Mouse (Mus musculus) heart, embryonic 14.5 days (tissue): Measurements from ENCODE around the gene Cggbp1. TPM values are rescaled to one million over a fixed set of nuclear protein-coding genes. Genes with fewer than 3 reads are reported as not detected.

Experiments used
- ATAC-seq: fragments of 200-750 bp; cut with Nextera tagmentation; 2 replicates; pipeline ENCODE4 v1.8.0; 2017; ENCODE audit warnings: low read depth, moderate TSS enrichment; ENCODE audit not compliant: insufficient number of reproducible peaks, insufficient read depth, low FRiP score
- H3K27ac ChIP-seq, 2 experiments: fragments of 200-500 bp in 1 of 2; fragments of 300-500 bp in 1 of 2; sonication (generic) in 1 of 2; replicated peaks in 1 of 2; 2 replicates each; pipeline ENCODE4 v1.5.1; 2012 to 2014; ENCODE audit warnings: low read depth in 2 of 2, low read length in 2 of 2, control low read depth in 1 of 2, mild to moderate bottlenecking in 1 of 2, mixed read lengths in 1 of 2; ENCODE audit not compliant: control insufficient read depth in 1 of 2, insufficient read depth in 1 of 2
- H3K27me3 ChIP-seq: fragments of 300-500 bp; sonication (generic); 2 replicates; pipeline ENCODE4 v1.6.1; 2014; ENCODE audit warnings: mild to moderate bottlenecking, low read length, control low read depth; ENCODE audit not compliant: control insufficient read depth, insufficient read depth
- H3K36me3 ChIP-seq: fragments of 300-500 bp; sonication (generic); 2 replicates; pipeline ENCODE4 v1.6.1; 2014; ENCODE audit warnings: mild to moderate bottlenecking, control low read depth, low read length, mixed read lengths; ENCODE audit not compliant: control insufficient read depth, insufficient read depth
- H3K4me1 ChIP-seq, 2 experiments: fragments of 200-500 bp in 1 of 2; fragments of 300-500 bp in 1 of 2; sonication (generic) in 1 of 2; 2 replicates each; pipeline ENCODE4 v1.6.1; 2012 to 2014; ENCODE audit warnings: low read length in 2 of 2, control low read depth in 1 of 2, mixed read lengths in 1 of 2; ENCODE audit not compliant: control insufficient read depth in 2 of 2, insufficient read depth in 2 of 2
- H3K4me2 ChIP-seq: fragments of 300-500 bp; sonication (generic); 2 replicates; pipeline ENCODE4 v1.6.1; 2014; ENCODE audit warnings: mild to moderate bottlenecking, low read length
- H3K4me3 ChIP-seq, 2 experiments: fragments of 200-500 bp in 1 of 2; fragments of 300-500 bp in 1 of 2; sonication (generic) in 1 of 2; 2 replicates each; pipeline ENCODE4 v1.5.1; 2012 to 2014; ENCODE audit warnings: low read length in 2 of 2, mild to moderate bottlenecking in 2 of 2, control low read depth in 1 of 2, low read depth in 1 of 2, moderate library complexity in 1 of 2; ENCODE audit not compliant: control insufficient read depth in 1 of 2, insufficient read depth in 1 of 2
- H3K9ac ChIP-seq: fragments of 300-500 bp; sonication (generic); 2 replicates; pipeline ENCODE4 v1.6.1; 2014; ENCODE audit warnings: mild to moderate bottlenecking, low read length
- H3K9me3 ChIP-seq: fragments of 300-500 bp; sonication (generic); 2 replicates; pipeline ENCODE4 v1.6.1; 2016; ENCODE audit warnings: low read length, control low read depth; ENCODE audit not compliant: control insufficient read depth
- WGBS: fragments of 180-500 bp; shearing (Covaris S2); extraction: QIAGEN DNeasy Blood & Tissue Kit; methylation state at CpG from one replicate; pipeline ENCODE4 v1.1.7; 2014; 5-methylcytosine and 5-hydroxymethylcytosine counted together
- polyA plus RNA-seq: library from polyadenylated mRNA; unstranded; fragments of >200 nt; fragmentation: Nextera tagmentation; extraction: Ambion mirVana; gene quantifications from 2 replicates; pipeline ENCODE4 v1.2.1, GENCODE M21; 2014

Gene Cggbp1
- polyA plus RNA-seq, 1 experiment from 2014 or later, result 65.2 TPM

GRCm38 (mm10) chr16:64903328-64903727 lies 51.5 kb downstream of the Cggbp1 start:
- Histone ChIP-seq H3K27me3 (no peaks in the 10 kb centered on the region), H3K4me3 (no peak overlapping the region), H3K9me3 (no peaks in the 10 kb centered on the region), H3K27ac (no peak overlapping the region), H3K4me1 (no peaks in the 10 kb centered on the region), H3K4me2 (no peak overlapping the region), H3K36me3 (no peaks in the 10 kb centered on the region), H3K9ac (no peak overlapping the region)
- 52% methylated on average over 2 of the region's 2 CpGs for WGBS
- no peak for ATAC-seq

DNA sequence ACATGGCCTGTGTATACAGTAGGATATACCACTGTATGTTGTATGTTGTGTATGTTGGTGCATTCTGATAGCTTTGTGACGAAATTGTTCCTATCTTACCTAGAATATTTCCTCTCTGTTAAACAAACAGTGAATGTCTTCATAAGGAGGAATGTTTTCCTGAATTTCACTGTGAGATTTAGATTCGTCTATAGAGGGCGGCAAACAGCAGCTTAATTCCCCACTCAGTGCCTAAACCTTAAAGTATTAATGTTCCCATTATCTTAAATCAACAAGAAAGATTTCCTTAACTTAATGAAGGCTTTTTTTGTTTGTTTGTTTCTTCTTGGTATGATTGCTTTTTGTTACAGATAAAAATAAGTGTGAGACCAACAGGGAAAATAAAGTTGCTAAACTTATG lies 55.3 kb downstream of the Cggbp1 start:
- no peaks in the 10 kb centered on the region for H3K36me3 ChIP-seq
- H3K9ac ChIP-seq, result no peak overlapping the region
- H3K4me3 ChIP-seq, result no peak overlapping the region
- no peak for ATAC-seq
- H3K4me1 ChIP-seq, result no peaks in the 10 kb centered on the region
- no peaks in the 10 kb centered on the region for H3K9me3 ChIP-seq
- no peaks in the 10 kb centered on the region for H3K27me3 ChIP-seq
- 18% methylated on average over 3 of the region's 3 CpGs for WGBS
- H3K4me2 ChIP-seq, result no peak overlapping the region
- no peak overlapping the region for H3K27ac ChIP-seq

GRCm38 (mm10) chr16:64908747-64909146 lies 57.0 kb downstream of the Cggbp1 start:
- no peak overlapping the region for H3K4me3 ChIP-seq
- H3K9ac ChIP-seq, result no peak overlapping the region
- no peak overlapping the region for H3K4me2 ChIP-seq
- H3K4me1 ChIP-seq, result no peaks in the 10 kb centered on the region
- no peak for ATAC-seq
- WGBS, result 75% methylated on average over 10 of the region's 10 CpGs
- H3K9me3 ChIP-seq, result no peaks in the 10 kb centered on the region
- no peak overlapping the region for H3K27ac ChIP-seq
- H3K36me3 ChIP-seq, result no peaks in the 10 kb centered on the region
- H3K27me3 ChIP-seq, result no peaks in the 10 kb centered on the region

Other genes starting within 250 kb of the Cggbp1 start
- gene Csnka2ip, start 249.6 kb upstream of the Cggbp1 start, polyA plus RNA-seq, result not detected in 2 replicates
- gene 4930453N24Rik, start 80.8 kb upstream of the Cggbp1 start, polyA plus RNA-seq, result 16.3 and 16.8 TPM in 2 replicates
- gene Zfp654, start 344 bp upstream of the Cggbp1 start, polyA plus RNA-seq, result 7.0 and 9.0 TPM in 2 replicates